Mouse (Mus musculus) hindbrain, postnatal 0 days (tissue): Measurements from ENCODE around the gene Iglon5. TPM values are rescaled to one million over a fixed set of nuclear protein-coding genes. Genes with fewer than 3 reads are reported as not detected.

Experiments used
- ATAC-seq: fragments of 200-750 bp; cut with Nextera tagmentation; 2 replicates; pipeline ENCODE4 v1.8.0; 2017; ENCODE audit warnings: mild to moderate bottlenecking, moderate TSS enrichment, moderate library complexity
- DNase-seq: peaks from one replicate; pipeline ENCODE4 v3.0.0-alpha.2; 2015; ENCODE audit warnings: low spot score
- H3K27ac ChIP-seq: fragments of 300-500 bp; sonication (generic); 2 replicates; pipeline ENCODE4 v1.5.1; 2014; ENCODE audit warnings: mild to moderate bottlenecking
- H3K27me3 ChIP-seq: fragments of 300-500 bp; sonication (generic); 2 replicates; pipeline ENCODE4 v1.6.1; 2014; ENCODE audit warnings: low read length, mixed read lengths; ENCODE audit not compliant: insufficient read depth
- H3K36me3 ChIP-seq: fragments of 300-500 bp; sonication (generic); 2 replicates; pipeline ENCODE4 v1.6.1; 2014; ENCODE audit warnings: low read length, mixed read lengths; ENCODE audit not compliant: insufficient read depth
- H3K4me1 ChIP-seq: fragments of 300-500 bp; sonication (generic); 2 replicates; pipeline ENCODE4 v1.6.1; 2014; ENCODE audit warnings: antibody characterized with exemption, low read length, mixed read lengths; ENCODE audit not compliant: insufficient read depth
- H3K4me2 ChIP-seq: fragments of 300-500 bp; sonication (generic); 2 replicates; pipeline ENCODE4 v1.6.1; 2014; ENCODE audit warnings: low read depth, mild to moderate bottlenecking, low read length, moderate library complexity, mixed read lengths
- H3K4me3 ChIP-seq: fragments of 300-500 bp; sonication (generic); 2 replicates; pipeline ENCODE4 v1.5.1; 2014; ENCODE audit warnings: low read length
- H3K9ac ChIP-seq: fragments of 300-500 bp; sonication (generic); replicated peaks from 2 replicates; pipeline ENCODE4 v1.6.1; 2014; ENCODE audit warnings: mild to moderate bottlenecking, low read length, moderate library complexity, mixed read lengths
- H3K9me3 ChIP-seq: fragments of 300-500 bp; sonication (generic); 2 replicates; pipeline ENCODE4 v1.6.1; 2016; ENCODE audit warnings: low read length, mixed read lengths
- CTCF ChIP-seq: IDR thresholded peaks from 2 replicates; pipeline ENCODE4 v1.5.1; 2016; ENCODE audit warnings: antibody characterized with exemption, control low read depth, low read depth
- WGBS: fragments of 180-500 bp; shearing (Covaris S2); extraction: QIAGEN DNeasy Blood & Tissue Kit; methylation state at CpG from one replicate; pipeline ENCODE4 v1.1.7; 2014; 5-methylcytosine and 5-hydroxymethylcytosine counted together
- microRNA-seq, 2 experiments: library from miRNA; unstranded; fragments of <30 nt; microRNA quantifications; one replicate each; pipeline ENCODE4; 2016
- polyA plus RNA-seq: library from polyadenylated mRNA; unstranded; fragments of >200 nt; fragmentation: Nextera tagmentation; extraction: Ambion mirVana; gene quantifications from 2 replicates; pipeline ENCODE4 v1.2.1, GENCODE M21; 2015
- total RNA-seq: library from RNA; depleted of rRNA; stranded (reverse); fragments of >200 nt; gene quantifications from 2 replicates; pipeline ENCODE4 v1.2.3, GENCODE M21; 2014; rRNA removed

Iglon5 gene
- total and polyA plus RNA-seq, 2 experiments from 2014 or later = 8.6 to 69.9 TPM

DNA sequence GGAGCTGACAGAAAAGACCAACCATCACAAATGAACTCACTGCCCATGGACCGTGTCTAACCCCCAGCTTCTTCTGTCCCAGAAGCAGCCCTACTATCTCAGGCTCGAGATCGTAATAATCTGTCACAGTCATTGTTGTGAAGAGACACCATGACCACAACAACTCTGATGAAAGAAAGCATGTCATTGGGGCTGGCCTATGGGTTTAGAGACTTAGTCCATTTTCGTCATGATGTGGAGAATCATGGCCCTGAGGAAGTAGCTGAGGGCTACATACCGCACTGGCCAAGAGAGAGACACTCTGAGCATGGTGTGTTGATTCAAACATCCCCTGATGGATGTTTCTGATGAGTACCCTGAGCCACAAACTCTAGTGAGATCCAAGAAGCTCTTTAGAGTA is 55.2 kb downstream of the Iglon5 start:
- Histone ChIP-seq H3K9me3 (no peaks in the 10 kb centered on the region), H3K4me3 (no peak overlapping the region), H3K27ac (no peak overlapping the region), H3K4me1 (no peaks in the 10 kb centered on the region), H3K36me3 (no peaks in the 10 kb centered on the region), H3K9ac (no peak overlapping the region), H3K4me2 (no peak overlapping the region), H3K27me3 (no peaks in the 10 kb centered on the region)
- TF ChIP-seq CTCF = no peak
- ATAC-seq (no peak), DNase-seq (no peak)
- 84% methylated on average over 5 of the region's 5 CpGs for WGBS

DNA sequence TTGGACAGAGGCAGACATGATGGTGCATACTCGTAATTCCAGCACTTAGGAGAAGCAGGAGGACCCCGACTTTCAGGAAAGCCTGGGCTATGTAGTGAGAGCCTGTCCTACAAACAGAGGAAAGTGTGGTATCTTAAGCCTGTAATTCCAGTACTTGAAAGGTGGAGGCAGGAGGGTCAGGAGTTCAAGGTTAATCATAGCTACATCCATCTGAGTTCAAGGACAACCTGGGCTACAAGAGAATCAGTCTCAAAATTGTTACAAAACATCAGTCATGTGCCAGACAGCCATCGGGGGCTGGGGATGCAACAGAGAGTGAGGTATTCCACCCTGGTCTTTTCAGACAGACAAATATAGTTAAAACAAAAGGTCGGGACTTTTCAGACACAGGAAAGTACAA is 57.0 kb downstream of the Iglon5 start:
- 78% methylated on average over 4 of the region's 4 CpGs for WGBS

DNA sequence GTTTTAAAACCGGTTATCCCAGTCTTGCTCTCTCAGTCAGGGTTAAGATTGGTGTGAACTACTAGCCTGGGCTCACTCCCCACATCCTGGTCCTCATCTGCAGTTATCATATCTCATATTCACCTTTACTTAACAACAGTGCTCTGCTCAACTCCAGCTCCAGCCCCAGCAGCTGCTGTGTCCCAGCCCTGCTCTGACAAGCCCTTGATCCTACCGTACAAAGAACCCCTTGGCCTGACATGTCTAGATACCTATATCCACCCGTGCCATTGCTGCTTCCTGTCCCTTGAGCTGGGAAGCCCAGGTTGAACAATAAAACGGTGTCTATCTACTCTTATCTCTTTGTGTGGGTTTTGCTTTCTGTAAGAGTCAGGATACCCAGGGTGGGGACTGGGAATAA is 60.4 kb downstream of the Iglon5 start:
- DNase-seq (no peak), ATAC-seq (no peak)
- Histone ChIP-seq H3K27ac (no peak overlapping the region), H3K27me3 (no peaks in the 10 kb centered on the region), H3K4me3 (no peak overlapping the region), H3K36me3 (no peaks in the 10 kb centered on the region), H3K4me1 (no peaks in the 10 kb centered on the region), H3K4me2 (no peak overlapping the region), H3K9me3 (no peaks in the 10 kb centered on the region), H3K9ac (no peak overlapping the region)
- TF ChIP-seq CTCF = no peak
- 64% methylated on average over 4 of the region's 4 CpGs for WGBS

More for the DNA sequence above, 57.0 kb downstream of the Iglon5 start:
- no peaks in the 10 kb centered on the region for H3K9me3 ChIP-seq
- H3K4me3 ChIP-seq = no peak overlapping the region
- H3K4me2 ChIP-seq = no peak overlapping the region
- no peaks in the 10 kb centered on the region for H3K36me3 ChIP-seq
- no peak for TF ChIP-seq CTCF
- no peaks in the 10 kb centered on the region for H3K4me1 ChIP-seq
- no peaks in the 10 kb centered on the region for H3K27me3 ChIP-seq
- DNase-seq (no peak), ATAC-seq (no peak)
- H3K27ac ChIP-seq = no peak overlapping the region
- no peak overlapping the region for H3K9ac ChIP-seq

DNA sequence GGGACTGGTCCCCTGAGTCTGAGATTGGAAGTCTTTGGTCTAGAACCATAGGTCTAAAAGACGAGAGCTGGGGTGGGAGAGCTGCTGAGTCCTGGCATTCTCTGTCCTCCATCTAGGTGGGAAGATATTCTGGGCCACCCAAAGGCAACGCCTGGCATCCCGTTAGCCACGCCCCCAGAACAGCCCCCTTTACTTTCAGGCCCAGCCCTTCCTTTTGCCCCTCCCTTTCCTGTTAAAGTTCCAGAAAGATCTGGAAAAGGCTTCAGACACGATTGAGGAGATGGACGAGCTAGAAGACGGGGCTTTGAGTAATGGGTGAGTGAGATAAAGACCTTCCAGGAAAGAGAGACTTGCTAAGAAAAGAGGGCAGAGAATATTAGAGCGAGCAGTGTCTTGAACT is 62.5 kb downstream of the Iglon5 start, which contains the start of gene Lim2:
Gene Lim2, plus strand, starts transcription at position 265 of the 400 bp plus-strand sequence.
- Histone ChIP-seq H3K27me3 (no peaks in the 10 kb centered on the region), H3K4me3 (no peak within 1 kb of the TSS), H3K9me3 (no peaks in the 10 kb centered on the region), H3K9ac (no peak within 1 kb of the TSS), H3K27ac (no peak within 1 kb of the TSS), H3K4me1 (no peaks in the 10 kb centered on the region), H3K36me3 (no peaks in the 10 kb centered on the region), H3K4me2 (no peak within 1 kb of the TSS)
- ATAC-seq (no peak), DNase-seq (no peak)
- TF ChIP-seq CTCF = no peak
- WGBS = 89% methylated on average over 8 of the region's 8 CpGs

DNA sequence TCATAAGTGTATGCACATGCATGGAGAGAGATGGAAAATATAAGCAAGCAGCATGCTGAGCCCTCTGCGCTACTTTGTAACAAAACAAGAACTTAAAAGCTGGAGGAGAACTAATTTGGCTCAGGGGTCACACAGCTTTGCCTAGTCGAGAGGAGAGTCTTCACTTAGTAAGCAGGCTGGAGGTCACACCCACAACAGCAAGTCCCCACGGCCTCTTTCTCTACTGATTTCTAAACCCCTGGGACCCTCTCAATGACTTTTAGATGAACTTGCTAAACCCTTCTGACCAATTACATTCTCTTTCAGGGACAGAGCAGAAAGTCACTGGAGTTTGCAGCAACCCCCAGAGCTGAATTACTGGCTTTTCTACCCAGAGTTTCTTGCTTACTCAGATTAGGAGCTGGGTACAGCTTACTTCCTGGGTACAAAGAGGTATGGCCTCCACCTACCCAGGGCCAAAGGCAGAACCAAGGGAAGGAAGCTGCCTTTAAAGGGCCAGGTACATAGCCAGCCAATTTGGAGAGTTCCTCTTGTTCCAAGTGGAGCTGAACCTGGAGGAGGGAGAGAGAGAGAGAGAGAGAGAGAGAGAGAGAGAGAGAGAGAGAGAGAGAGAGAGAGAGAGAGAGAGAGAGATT is 65.8 kb downstream of the Iglon5 start:
- H3K27ac ChIP-seq = no peak overlapping the region
- no peak for TF ChIP-seq CTCF

DNA sequence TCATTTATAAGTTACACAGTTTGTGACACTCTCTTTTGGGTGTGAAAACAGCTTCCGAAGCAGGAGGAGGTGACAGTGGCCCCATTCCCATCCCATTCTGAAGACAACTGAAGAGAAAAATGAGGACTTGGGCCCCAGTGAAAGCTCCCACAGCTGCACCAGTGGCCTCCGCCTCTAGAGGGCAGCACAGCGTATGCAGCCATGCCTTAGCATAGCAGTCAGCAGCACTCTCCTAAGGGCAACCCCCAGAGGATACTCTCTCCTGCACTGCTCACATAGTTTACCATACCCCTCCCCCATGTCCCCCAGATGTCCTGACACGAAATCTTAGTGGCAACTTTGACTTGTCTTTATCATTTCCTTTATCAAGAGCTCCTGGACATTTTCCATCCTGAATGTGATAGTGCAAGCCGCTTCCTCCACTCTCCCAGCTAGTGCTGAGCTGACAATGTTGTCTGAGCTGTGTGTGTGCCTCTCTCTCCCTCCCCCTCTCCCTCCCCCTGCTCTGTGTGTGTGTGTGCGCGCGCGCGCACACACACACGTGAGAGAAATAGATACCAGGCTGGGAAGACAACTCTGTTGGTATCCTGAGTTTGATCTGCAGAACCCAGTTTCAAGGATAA is 66.8 kb downstream of the Iglon5 start:
- Histone ChIP-seq H3K9me3 (no peaks in the 10 kb centered on the region), H3K27ac (no peak overlapping the region), H3K36me3 (no peaks in the 10 kb centered on the region), H3K9ac (no peak overlapping the region), H3K27me3 (no peaks in the 10 kb centered on the region), H3K4me2 (peak overlapping the region; percentile 34), H3K4me3 (no peak overlapping the region), H3K4me1 (no peaks in the 10 kb centered on the region)
- peak; percentile 95 for ATAC-seq
- TF ChIP-seq CTCF = peak; percentile 92
- DNase-seq = peak; percentile 87
- WGBS = 12% methylated on average over 11 of the region's 11 CpGs

More for the DNA sequence above, 65.8 kb downstream of the Iglon5 start:
- ATAC-seq (no peak), DNase-seq (no peak)
- Histone ChIP-seq H3K36me3 (no peaks in the 10 kb centered on the region), H3K4me1 (no peaks in the 10 kb centered on the region), H3K27me3 (no peaks in the 10 kb centered on the region), H3K9ac (no peak overlapping the region), H3K9me3 (no peaks in the 10 kb centered on the region), H3K4me3 (no peak overlapping the region), H3K4me2 (no peak overlapping the region)
- WGBS = 62% methylated on average over 3 of the region's 3 CpGs

Small RNAs within 50 kb of the gene (microRNA-seq; reads per million reads assigned to microRNA genes)
- 0.53 to 1.4 reads per million in 2 experiments for gene Mir7051

Other genes with a start within 250 kb of the Iglon5 start
- 14.3 and 21.2 TPM in 2 replicates for gene Zfp715, start 176.8 kb downstream of the Iglon5 start, total RNA-seq
- 11.8 and 13.4 TPM in 2 replicates for gene Zfp715, start 176.8 kb downstream of the Iglon5 start, polyA plus RNA-seq
- not detected in 2 replicates for gene Siglecf, start 138.7 kb downstream of the Iglon5 start, total RNA-seq
- 0.26 and 0.30 TPM in 2 replicates for gene Siglecf, start 138.7 kb downstream of the Iglon5 start, polyA plus RNA-seq
- gene Siglecg, start 81.9 kb downstream of the Iglon5 start, total RNA-seq = 0.22 TPM in 1 of 2 replicates, not detected in the other
- gene Siglecg, start 81.9 kb downstream of the Iglon5 start, polyA plus RNA-seq = not detected in 2 replicates
- not detected in 2 replicates for gene Lim2, start 62.4 kb downstream of the Iglon5 start, total RNA-seq
- not detected in 2 replicates for gene Lim2, start 62.4 kb downstream of the Iglon5 start, polyA plus RNA-seq
- gene Nkg7, start 53.0 kb downstream of the Iglon5 start, total RNA-seq = not detected in 2 replicates
- 0.28 TPM in 1 of 2 replicates, not detected in the other for gene Nkg7, start 53.0 kb downstream of the Iglon5 start, polyA plus RNA-seq
- not detected in 2 replicates for gene Cldnd2, start 49.3 kb downstream of the Iglon5 start, total RNA-seq
- not detected in 2 replicates for gene Cldnd2, start 49.3 kb downstream of the Iglon5 start, polyA plus RNA-seq
- gene Etfb, start 46.0 kb downstream of the Iglon5 start, total RNA-seq = 42.1 and 42.9 TPM in 2 replicates
- 148 and 149 TPM in 2 replicates for gene Etfb, start 46.0 kb downstream of the Iglon5 start, polyA plus RNA-seq
- gene Gm45233, start 45.9 kb downstream of the Iglon5 start, total RNA-seq = 2.6 TPM in 1 of 2 replicates, not detected in the other
- 0.43 and 0.83 TPM in 2 replicates for gene Gm45233, start 45.9 kb downstream of the Iglon5 start, polyA plus RNA-seq
- 15.8 and 20.1 TPM in 2 replicates for gene Vsig10l, start 26.9 kb downstream of the Iglon5 start, total RNA-seq
- 23.1 and 25.8 TPM in 2 replicates for gene Vsig10l, start 26.9 kb downstream of the Iglon5 start, polyA plus RNA-seq
- gene 4931406B18Rik, start 15.9 kb upstream of the Iglon5 start, total RNA-seq = 0.05 TPM in 1 of 2 replicates, not detected in the other
- not detected in 2 replicates for gene 4931406B18Rik, start 15.9 kb upstream of the Iglon5 start, polyA plus RNA-seq
- gene Cd33, start 54.4 kb upstream of the Iglon5 start, total RNA-seq = 1.4 and 2.0 TPM in 2 replicates
- 1.8 and 2.0 TPM in 2 replicates for gene Cd33, start 54.4 kb upstream of the Iglon5 start, polyA plus RNA-seq
- gene Zfp658, start 72.2 kb upstream of the Iglon5 start, total RNA-seq = 8.0 and 8.3 TPM in 2 replicates
- gene Zfp658, start 72.2 kb upstream of the Iglon5 start, polyA plus RNA-seq = 2.5 and 3.3 TPM in 2 replicates
- gene Zfp719, start 89.5 kb upstream of the Iglon5 start, total RNA-seq = 10.8 and 11.6 TPM in 2 replicates
- gene Zfp719, start 89.5 kb upstream of the Iglon5 start, polyA plus RNA-seq = 4.7 and 5.3 TPM in 2 replicates
- 1.0 TPM in 1 of 2 replicates, not detected in the other for gene Zfp819, start 117.1 kb upstream of the Iglon5 start, total RNA-seq
- 0.40 and 0.62 TPM in 2 replicates for gene Zfp819, start 117.1 kb upstream of the Iglon5 start, polyA plus RNA-seq
- gene Ceacam18, start 144.6 kb upstream of the Iglon5 start, total RNA-seq = not detected in 2 replicates
- 0.08 TPM in 1 of 2 replicates, not detected in the other for gene Ceacam18, start 144.6 kb upstream of the Iglon5 start, polyA plus RNA-seq
- not detected in 2 replicates for gene Siglece, start 170.1 kb upstream of the Iglon5 start, total RNA-seq
- gene Siglece, start 170.1 kb upstream of the Iglon5 start, polyA plus RNA-seq = 0.40 and 0.48 TPM in 2 replicates
- gene Ctu1, start 181.9 kb upstream of the Iglon5 start, total RNA-seq = 32.4 and 36.4 TPM in 2 replicates
- 14.5 and 14.7 TPM in 2 replicates for gene Ctu1, start 181.9 kb upstream of the Iglon5 start, polyA plus RNA-seq
- gene Klk14, start 200.3 kb upstream of the Iglon5 start, total RNA-seq = not detected in 2 replicates
- not detected in 2 replicates for gene Klk14, start 200.3 kb upstream of the Iglon5 start, polyA plus RNA-seq
- gene Klk13, start 222.5 kb upstream of the Iglon5 start, total RNA-seq = not detected in 2 replicates
- gene Klk13, start 222.5 kb upstream of the Iglon5 start, polyA plus RNA-seq = 0.10 and 0.32 TPM in 2 replicates